Mouse (Mus musculus): Measurements from ENCODE around the gene Ror1.

DNA sequence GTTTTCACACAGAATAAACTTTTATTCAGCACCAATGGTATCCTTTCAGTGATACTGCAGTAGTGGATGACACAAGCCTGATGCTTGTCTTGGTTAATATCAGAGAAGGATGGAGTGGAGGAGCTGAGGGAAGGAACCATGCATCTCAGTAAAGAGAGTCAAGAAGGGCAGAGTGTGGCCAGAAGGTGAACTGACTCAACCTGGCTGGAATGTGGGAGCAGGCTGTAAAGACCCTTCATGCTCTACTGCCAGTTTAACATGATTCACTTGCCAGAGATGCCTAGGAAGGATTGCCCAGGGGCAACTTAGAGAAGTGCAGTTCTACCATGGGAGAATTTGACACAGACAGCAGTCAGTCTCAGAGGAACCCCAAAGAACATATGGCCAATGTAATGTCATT, 191.2 kb downstream of the Ror1 start:
- TF ChIP-seq CTCF (IDR thresholded peaks at IDR 0.05; ENCODE audit: low read depth), result no peak
- no peak for TF ChIP-seq EP300 (optimal IDR thresholded peaks at IDR 0.05)

Data from stomach, postnatal 0 days (tissue).